Mouse (Mus musculus): ENCODE results near the gene Vrk3. TPM values are rescaled to one million over a fixed set of nuclear protein-coding genes. Genes with fewer than 3 reads are reported as not detected.

The Vrk3 gene
- polyA plus RNA-seq, 1 experiment from 2014 or later: 19.3 TPM

GRCm38 (mm10) chr7:44824872-44825271 is 76.7 kb downstream of the Vrk3 start:
- no peak for ATAC-seq
- Histone ChIP-seq H3K9me3 (ENCODE audit: low read length) (no peaks in the 10 kb centered on the region), H3K36me3 (replicated peaks; ENCODE audit: insufficient read depth, low read length) (peaks cover 22% of the 10 kb centered on the region), H3K4me1 (ENCODE audit: insufficient read depth) (peaks cover 19% of the 10 kb centered on the region; the same call in 1 of the 2 replicates), H3K27ac (ENCODE audit: low read depth) (no peak overlapping the region), H3K27me3 (ENCODE audit: insufficient read depth, low read length) (no peaks in the 10 kb centered on the region), H3K9ac (replicated peaks) (no peak overlapping the region), H3K4me3 (ENCODE audit: low read depth, low read length) (no peak overlapping the region), H3K4me2 (ENCODE audit: low read depth, low read length) (no peak overlapping the region)
- DNase-seq: peak; percentile 86
- TF ChIP-seq EP300 (IDR thresholded peaks at IDR 0.05; ENCODE audit: low read depth) (no peak), CTCF (IDR thresholded peaks at IDR 0.05; ENCODE audit: low read depth) (peak; percentile 98)
- WGBS (ENCODE audit: insufficient replicate concordance): 8% methylated on average over 3 of the region's 3 CpGs

- Histone ChIP-seq H3K9ac (replicated peaks) (no peak overlapping the region), H3K9me3 (ENCODE audit: low read length) (no peaks in the 10 kb centered on the region), H3K4me2 (ENCODE audit: low read depth, low read length) (no peak overlapping the region), H3K4me1 (ENCODE audit: insufficient read depth) (peaks cover under 1% of the 10 kb centered on the region; the same call in 1 of the 2 replicates), H3K4me3 (ENCODE audit: low read depth, low read length) (no peak overlapping the region), H3K27me3 (ENCODE audit: insufficient read depth, low read length) (no peaks in the 10 kb centered on the region), H3K27ac (ENCODE audit: low read depth) (no peak overlapping the region), H3K36me3 (replicated peaks; ENCODE audit: insufficient read depth, low read length) (peaks cover 38% of the 10 kb centered on the region)
- 72% methylated on average over 3 of the region's 3 CpGs for WGBS (ENCODE audit: insufficient replicate concordance)
- TF ChIP-seq EP300 (IDR thresholded peaks at IDR 0.05; ENCODE audit: low read depth) (no peak), CTCF (IDR thresholded peaks at IDR 0.05; ENCODE audit: low read depth) (no peak)
- ATAC-seq (no peak), DNase-seq (no peak)
Measured at GRCm38 (mm10) chr7:44826771-44827170, 78.6 kb downstream of the Vrk3 start.

Other genes starting within 250 kb of the Vrk3 start
- 0.35 and 2.7 TPM in 2 replicates for gene Mybpc2, start 223.8 kb upstream of the Vrk3 start, polyA plus RNA-seq (2015; fragmentation: Nextera tagmentation; extraction: Ambion mirVana)
- gene Spib, start 216.3 kb upstream of the Vrk3 start, polyA plus RNA-seq (2015; fragmentation: Nextera tagmentation; extraction: Ambion mirVana): 9.5 and 10.1 TPM in 2 replicates
- 18.9 and 25.1 TPM in 2 replicates for gene Pold1, start 199.6 kb upstream of the Vrk3 start, polyA plus RNA-seq (2015; fragmentation: Nextera tagmentation; extraction: Ambion mirVana)
- gene Nr1h2, start 194.5 kb upstream of the Vrk3 start, polyA plus RNA-seq (2015; fragmentation: Nextera tagmentation; extraction: Ambion mirVana): 33.6 and 33.9 TPM in 2 replicates
- 17.0 and 17.8 TPM in 2 replicates for gene Napsa, start 176.0 kb upstream of the Vrk3 start, polyA plus RNA-seq (2015; fragmentation: Nextera tagmentation; extraction: Ambion mirVana)
- 0.13 and 0.20 TPM in 2 replicates for gene Kcnc3, start 157.7 kb upstream of the Vrk3 start, polyA plus RNA-seq (2015; fragmentation: Nextera tagmentation; extraction: Ambion mirVana)
- gene Myh14, start 77.6 kb upstream of the Vrk3 start, polyA plus RNA-seq (2015; fragmentation: Nextera tagmentation; extraction: Ambion mirVana): 1.5 and 2.1 TPM in 2 replicates
- gene Izumo2, start 39.7 kb upstream of the Vrk3 start, polyA plus RNA-seq (2015; fragmentation: Nextera tagmentation; extraction: Ambion mirVana): not detected in 2 replicates
- gene Zfp473, start 2.6 kb downstream of the Vrk3 start, polyA plus RNA-seq (2015; fragmentation: Nextera tagmentation; extraction: Ambion mirVana): 0.14 and 0.24 TPM in 2 replicates
- gene Nup62, start 67.7 kb downstream of the Vrk3 start, polyA plus RNA-seq (2015; fragmentation: Nextera tagmentation; extraction: Ambion mirVana): 19.6 and 21.4 TPM in 2 replicates
- gene Il4i1, start 68.0 kb downstream of the Vrk3 start, polyA plus RNA-seq (2015; fragmentation: Nextera tagmentation; extraction: Ambion mirVana): 0.83 and 1.0 TPM in 2 replicates
- gene Atf5, start 68.2 kb downstream of the Vrk3 start, polyA plus RNA-seq (2015; fragmentation: Nextera tagmentation; extraction: Ambion mirVana): 66.6 and 72.5 TPM in 2 replicates
- gene Akt1s1, start 100.6 kb downstream of the Vrk3 start, polyA plus RNA-seq (2015; fragmentation: Nextera tagmentation; extraction: Ambion mirVana): 36.9 and 38.6 TPM in 2 replicates
- 28.2 and 30.5 TPM in 2 replicates for gene Tbc1d17, start 100.7 kb downstream of the Vrk3 start, polyA plus RNA-seq (2015; fragmentation: Nextera tagmentation; extraction: Ambion mirVana)
- 25.6 and 27.9 TPM in 2 replicates for gene Pnkp, start 108.7 kb downstream of the Vrk3 start, polyA plus RNA-seq (2015; fragmentation: Nextera tagmentation; extraction: Ambion mirVana)
- 43.5 and 49.8 TPM in 2 replicates for gene Ptov1, start 121.4 kb downstream of the Vrk3 start, polyA plus RNA-seq (2015; fragmentation: Nextera tagmentation; extraction: Ambion mirVana)
- gene Med25, start 144.3 kb downstream of the Vrk3 start, polyA plus RNA-seq (2015; fragmentation: Nextera tagmentation; extraction: Ambion mirVana): 35.6 and 37.7 TPM in 2 replicates
- 4.1 and 4.4 TPM in 2 replicates for gene Fuz, start 147.7 kb downstream of the Vrk3 start, polyA plus RNA-seq (2015; fragmentation: Nextera tagmentation; extraction: Ambion mirVana)
- gene Ap2a1, start 181.1 kb downstream of the Vrk3 start, polyA plus RNA-seq (2015; fragmentation: Nextera tagmentation; extraction: Ambion mirVana): 25.6 and 29.5 TPM in 2 replicates
- gene Tsks, start 194.8 kb downstream of the Vrk3 start, polyA plus RNA-seq (2015; fragmentation: Nextera tagmentation; extraction: Ambion mirVana): 0.06 TPM in 1 of 2 replicates, not detected in the other
- gene Cpt1c, start 226.4 kb downstream of the Vrk3 start, polyA plus RNA-seq (2015; fragmentation: Nextera tagmentation; extraction: Ambion mirVana): 0.98 and 1.1 TPM in 2 replicates
- 73.2 and 76.8 TPM in 2 replicates for gene Prmt1, start 238.2 kb downstream of the Vrk3 start, polyA plus RNA-seq (2015; fragmentation: Nextera tagmentation; extraction: Ambion mirVana)
- 35.9 and 38.0 TPM in 2 replicates for gene Irf3, start 249.2 kb downstream of the Vrk3 start, polyA plus RNA-seq (2015; fragmentation: Nextera tagmentation; extraction: Ambion mirVana)